Mouse (Mus musculus) right cerebral cortex, postnatal 36 days (tissue): ENCODE measurements around the gene Olfr739.

Source experiments
- DNase-seq, 2 experiments: peaks; one replicate each; pipeline ENCODE4 v3.0.0; 2022; ENCODE audit warnings: low spot score in 2 of 2, mixed read lengths in 1 of 2

Olfr739 gene

DNA sequence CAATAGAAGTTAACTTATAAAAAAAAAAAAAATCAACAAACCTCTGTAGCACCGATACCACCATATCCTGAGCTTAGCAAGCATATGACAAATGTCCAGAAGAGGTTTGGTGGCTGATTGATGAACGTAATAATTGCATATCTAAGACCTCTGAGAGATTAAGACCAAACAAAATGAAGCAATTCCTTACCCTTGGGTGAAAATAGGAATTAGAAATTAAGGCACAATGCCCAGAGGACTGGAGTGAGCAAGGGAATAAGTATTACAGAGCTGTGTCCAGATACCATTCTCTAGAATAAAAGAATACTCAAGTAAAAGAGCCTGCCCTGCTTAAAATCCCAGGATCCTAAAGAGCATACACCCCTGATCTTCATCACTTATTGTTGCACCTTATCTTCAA is at the start of gene Olfr739:
Gene Olfr739 (plus strand): TSS at position 301 of the 400 bp plus-strand sequence.
- DNase-seq: no peak

DNA sequence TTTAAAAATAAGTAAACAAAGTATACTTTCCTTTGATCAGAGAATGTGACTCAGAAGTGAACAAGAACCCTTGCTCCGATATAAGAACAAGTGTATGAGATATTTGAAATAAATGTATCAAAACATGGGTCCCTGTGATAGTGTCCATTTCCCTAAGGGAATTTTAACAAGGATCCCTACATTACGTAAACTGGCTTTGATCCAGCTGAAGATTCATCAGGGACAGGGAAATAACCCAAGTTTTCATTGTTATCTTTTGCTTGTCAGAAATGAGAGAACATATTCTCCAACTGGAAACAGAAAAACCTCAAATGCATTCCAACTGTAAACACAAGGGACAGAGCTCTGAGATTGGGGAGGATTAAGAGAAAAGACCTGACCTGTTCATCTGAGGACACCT is 37.6 kb upstream of the Olfr739 start, which contains the start of gene Olfr736:
Gene Olfr736 (plus strand): TSS at position 301 of the 400 bp plus-strand sequence.
- DNase-seq: no peak

DNA sequence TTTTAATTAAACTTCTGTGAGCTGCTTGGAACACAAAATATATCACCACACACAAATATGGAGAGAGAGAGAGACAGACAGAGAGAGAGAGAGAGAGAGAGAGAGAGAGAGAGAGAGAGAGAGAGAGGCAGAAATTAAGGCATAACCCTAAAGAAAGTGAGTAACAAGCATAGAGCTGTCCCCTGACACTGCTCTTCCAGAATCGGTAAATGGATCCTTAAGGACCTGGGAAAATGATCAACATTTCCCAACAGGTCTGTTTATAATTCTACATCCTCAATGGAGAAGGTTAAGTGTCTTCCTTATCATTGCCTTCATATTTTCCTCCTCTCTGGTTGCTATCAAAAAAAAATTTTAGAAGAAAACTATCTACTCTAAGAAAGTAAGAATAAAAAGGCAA is 11.2 kb upstream of the Olfr739 start, which contains the start of gene Olfr738:
Gene Olfr738 (plus strand): TSS at position 301 of the 400 bp plus-strand sequence.
- no peak for DNase-seq

DNA sequence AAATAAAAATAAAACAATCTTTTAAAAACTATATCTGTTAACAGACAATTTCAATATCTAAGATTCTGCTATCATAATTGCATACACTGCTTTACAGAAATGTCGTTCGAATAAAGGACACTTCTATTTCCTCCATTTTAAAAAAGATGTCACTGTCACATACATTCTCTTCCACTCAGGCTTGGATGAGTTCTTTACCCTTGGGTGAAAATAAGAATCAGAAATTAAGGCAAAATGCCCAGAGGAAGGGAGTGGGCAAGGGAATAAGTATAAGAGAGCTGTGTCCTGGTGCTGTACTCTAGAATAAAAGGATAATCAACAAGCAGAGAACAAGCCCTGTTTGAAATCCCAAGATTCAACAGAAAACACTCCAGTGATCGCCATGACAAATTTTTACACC is 26.8 kb downstream of the Olfr739 start, which contains the start of gene Olfr740:
Gene Olfr740 (plus strand): TSS at position 301 of the 400 bp plus-strand sequence.
- DNase-seq: no peak

DNA sequence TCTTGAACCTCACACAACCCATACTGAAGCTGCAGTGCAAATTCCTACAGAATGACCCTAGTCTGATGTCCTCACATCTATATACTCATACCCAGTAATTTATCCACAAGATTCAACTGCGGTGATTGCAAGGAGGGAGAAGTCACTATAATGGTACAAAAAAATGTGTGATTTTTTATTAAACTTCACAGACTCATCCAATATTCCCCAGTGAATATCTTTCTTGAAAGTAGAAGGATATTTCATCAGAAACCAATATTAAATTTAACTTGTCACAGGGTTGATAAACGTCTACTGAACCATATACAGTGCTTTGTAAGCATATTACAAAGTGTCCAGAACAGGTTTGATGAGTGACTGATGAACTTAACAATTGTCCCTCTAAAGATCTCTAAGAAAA is 54.0 kb downstream of the Olfr739 start, which contains the start of gene Olfr741:
Gene Olfr741 (plus strand): TSS at position 301 of the 400 bp plus-strand sequence.
- DNase-seq: no peak
